Mouse (Mus musculus) C3H10T1/2 (cell line): ENCODE measurements around the gene Sprn. TPM values are rescaled to one million over a fixed set of nuclear protein-coding genes. Genes with fewer than 3 reads are reported as not detected.

ENCODE experiments used
- polyA plus RNA-seq, 2 experiments: library from polyadenylated mRNA; unstranded; fragments of >200 nt; fragmentation: generic; extraction: Trizol; gene quantifications; one replicate each; pipeline ENCODE4 v1.2.1; 2012; ENCODE audit warnings: missing spikeins in 2 of 2

Gene Sprn
- not detected for polyA plus RNA-seq

GRCm38 (mm10) chr7:140154218-140154927 lies at the start of gene Sprn:
Sprn (minus strand) TSS chr7:140154877.

DNA sequence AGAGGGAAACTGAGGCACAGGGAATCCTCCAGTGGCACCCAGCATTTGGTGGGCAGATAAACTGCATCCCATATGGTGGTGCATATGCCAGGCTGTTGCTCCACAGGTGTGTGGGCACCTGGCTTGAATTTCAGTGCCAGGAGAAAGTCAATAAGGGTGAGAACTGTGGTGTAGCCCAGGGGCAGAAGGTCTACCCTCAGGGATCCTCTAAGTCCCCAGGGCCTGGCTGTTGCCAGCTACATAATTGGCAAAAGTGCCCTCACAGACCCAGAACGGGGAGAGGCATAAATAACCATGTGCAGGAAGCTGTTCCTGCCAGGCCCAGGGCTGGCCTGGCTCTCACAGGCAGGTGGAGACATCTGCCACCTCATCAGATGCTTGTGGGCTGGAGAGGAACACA lies 18.3 kb upstream of the Sprn start, which contains the start of gene Olfr523:
TSS of gene Olfr523 (plus strand) at position 282 of the 400 bp plus-strand sequence.

DNA sequence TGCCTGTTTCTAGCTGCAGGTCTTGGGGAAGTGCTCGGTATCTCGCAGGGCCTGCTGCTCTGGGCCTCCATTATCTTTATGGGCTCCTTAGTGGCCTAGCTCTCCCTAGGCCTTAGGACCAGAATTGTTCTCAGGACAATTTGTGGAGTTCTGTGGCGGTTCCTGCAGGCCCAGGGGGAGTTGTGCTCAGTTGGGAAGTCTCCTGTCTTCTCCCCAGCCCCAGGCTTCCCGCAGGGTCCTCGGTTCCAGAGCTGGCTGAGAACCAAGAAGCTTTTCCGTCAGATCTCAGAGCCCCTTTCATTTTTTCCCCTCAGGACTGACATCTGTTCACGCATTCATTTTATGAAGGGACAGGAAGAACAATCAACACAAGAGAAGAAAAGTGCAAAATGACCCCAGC lies 10.0 kb upstream of the Sprn start, which contains the start of gene Olfr522:
TSS of gene Olfr522 (minus strand) at position 101 of the 400 bp plus-strand sequence.

GRCm38 (mm10) chr7:140137135-140138020 lies 17.3 kb downstream of the Sprn start, which contains the start of gene Mtg1:
Mtg1 (plus strand) TSS chr7:140137564.

GRCm38 (mm10) chr7:140116329-140117054 lies 38.2 kb downstream of the Sprn start, which contains the start of gene Echs1:
Echs1 (minus strand) TSS chr7:140116476.

DNA sequence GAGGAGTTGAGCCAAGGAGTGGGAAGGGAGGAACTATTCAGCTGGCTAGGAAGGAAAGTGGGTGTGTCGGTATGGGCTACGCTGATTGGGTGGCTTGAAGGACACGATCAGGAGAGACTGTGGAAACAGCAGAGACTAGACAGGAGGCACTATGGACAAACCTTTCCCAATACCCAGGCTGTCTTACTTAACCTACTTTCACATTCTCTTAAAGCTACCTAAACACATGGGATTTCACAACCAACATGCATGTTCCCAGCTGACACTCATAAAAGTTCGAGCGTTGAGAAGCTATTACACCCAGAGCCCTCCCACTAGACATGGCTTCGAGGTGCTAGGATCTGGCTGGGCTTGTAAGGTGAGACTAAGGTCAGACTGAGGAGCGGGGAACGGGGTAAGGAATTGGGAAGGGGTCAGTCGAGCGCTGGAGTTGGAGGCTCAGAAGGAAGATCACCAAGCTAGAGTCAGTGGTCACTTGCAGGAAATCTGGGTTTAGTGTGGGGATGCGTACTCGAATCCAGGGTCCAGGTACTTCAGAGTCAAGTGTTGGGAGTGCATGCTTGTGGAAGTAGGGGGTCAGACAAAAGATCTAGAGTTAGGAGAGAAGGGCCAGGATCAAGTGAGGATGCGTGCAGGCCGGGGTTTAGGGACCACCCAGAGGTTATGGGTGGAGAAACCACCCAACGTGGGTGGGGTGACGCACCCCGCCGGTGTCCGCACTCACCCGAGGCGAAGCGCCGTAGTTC lies 38.9 kb downstream of the Sprn start, which contains the start of gene Paox:
TSS of gene Paox (plus strand) at position 217 of the 746 bp plus-strand sequence.

GRCm38 (mm10) chr7:140101993-140102860 lies 52.5 kb downstream of the Sprn start, which contains the start of gene Fuom:
Fuom (minus strand) TSS chr7:140102441.

Other genes starting within 250 kb of the Sprn start
- not detected for gene Utf1, start 211.1 kb downstream of the Sprn start, polyA plus RNA-seq
- gene 6430531B16Rik, start 176.1 kb downstream of the Sprn start, polyA plus RNA-seq = under 1 TPM; 0.02 to 0.17 TPM
- gene Adam8, start 162.3 kb downstream of the Sprn start, polyA plus RNA-seq = 1 to 10 TPM in 1 of 2 experiments, under 1 TPM in 1; 0.67 to 1.6 TPM
- gene Zfp511, start 118.5 kb downstream of the Sprn start, polyA plus RNA-seq = 10 to 100 TPM; 29.3 to 41.1 TPM
- 10 to 100 TPM; 21.3 to 28.3 TPM for gene Tubgcp2, start 118.2 kb downstream of the Sprn start, polyA plus RNA-seq
- not detected for gene Msx3, start 105.8 kb downstream of the Sprn start, polyA plus RNA-seq
- not detected for gene Caly, start 72.3 kb downstream of the Sprn start, polyA plus RNA-seq
- not detected for gene Prap1, start 61.5 kb downstream of the Sprn start, polyA plus RNA-seq
- gene Fuom, start 52.4 kb downstream of the Sprn start, polyA plus RNA-seq = 1 to 10 TPM in 1 of 2 experiments, under 1 TPM in 1; 0.11 to 1.5 TPM
- gene Paox, start 39.1 kb downstream of the Sprn start, polyA plus RNA-seq = 10 to 100 TPM; 12.0 to 15.9 TPM
- gene Echs1, start 38.4 kb downstream of the Sprn start, polyA plus RNA-seq = 10 to 100 TPM; 29.4 to 89.8 TPM
- 10 to 100 TPM in 1 of 2 experiments, 1 to 10 TPM in 1; 9.2 to 11.8 TPM for gene Mtg1, start 17.3 kb downstream of the Sprn start, polyA plus RNA-seq
- not detected for gene Olfr522, start 9.9 kb upstream of the Sprn start, polyA plus RNA-seq
- gene Olfr523, start 18.3 kb upstream of the Sprn start, polyA plus RNA-seq = not detected
- gene Olfr524, start 51.1 kb upstream of the Sprn start, polyA plus RNA-seq = not detected
- gene Cd163l1, start 63.4 kb upstream of the Sprn start, polyA plus RNA-seq = not detected
- gene 5830411N06Rik, start 92.4 kb upstream of the Sprn start, polyA plus RNA-seq = not detected
- gene Olfr525, start 166.0 kb upstream of the Sprn start, polyA plus RNA-seq = not detected
- gene Olfr527, start 179.1 kb upstream of the Sprn start, polyA plus RNA-seq = not detected
- not detected for gene Olfr60, start 206.8 kb upstream of the Sprn start, polyA plus RNA-seq
- gene Olfr530, start 221.5 kb upstream of the Sprn start, polyA plus RNA-seq = not detected
- not detected for gene Olfr531, start 248.0 kb upstream of the Sprn start, polyA plus RNA-seq